Mouse (Mus musculus) C2C12 (cell line): Measurements from ENCODE around the gene Il16. TPM values are rescaled to one million over a fixed set of nuclear protein-coding genes. Genes with fewer than 3 reads are reported as not detected.
"Not testable (repeated sequence)": the region's sequence is repeated elsewhere in the genome, so short reads cannot be mapped to it uniquely, and the experiment has no call there.

Experiments
- H3K27me3 ChIP-seq: one replicate; pipeline ENCODE4 v1.6.1; 2011; ENCODE audit not compliant: control insufficient read depth, insufficient read depth, insufficient read length
- H3K36me3 ChIP-seq: one replicate; pipeline ENCODE4 v1.6.1; 2011; ENCODE audit not compliant: control insufficient read depth, insufficient read depth
- H3K4me3 ChIP-seq: one replicate; pipeline ENCODE4 v1.5.1; 2011; ENCODE audit warnings: mild to moderate bottlenecking, control low read depth; ENCODE audit not compliant: poor library complexity, insufficient read depth, severe bottlenecking
- H3K79me2 ChIP-seq: one replicate; pipeline ENCODE4 v1.6.1; 2011; ENCODE audit not compliant: control insufficient read depth, insufficient read depth
- H3K79me3 ChIP-seq: one replicate; pipeline ENCODE4 v1.6.1; 2011; ENCODE audit warnings: low read depth, control low read depth
- H3ac ChIP-seq: one replicate; pipeline ENCODE3; 2011; ENCODE audit warnings: low read depth; ENCODE audit not compliant: control insufficient read depth, insufficient read length
- CEBPB ChIP-seq: IDR thresholded peaks from one replicate; pipeline ENCODE4 v1.6.1; 2011; ENCODE audit warnings: low read depth, mild to moderate bottlenecking, control low read depth, moderate library complexity
- CTCF ChIP-seq: IDR thresholded peaks from one replicate; pipeline ENCODE4 v1.5.1; 2011; ENCODE audit not compliant: control insufficient read depth, insufficient read depth, insufficient read length
- FOSL1 ChIP-seq: IDR thresholded peaks from one replicate; pipeline ENCODE4 v1.8.0; 2011; ENCODE audit warnings: mild to moderate bottlenecking, low read length; ENCODE audit not compliant: poor library complexity, insufficient read depth, severe bottlenecking
- MAX ChIP-seq: IDR thresholded peaks from one replicate; pipeline ENCODE4 v1.6.1; 2011; ENCODE audit warnings: mild to moderate bottlenecking, control low read depth
- MYOD1 ChIP-seq: IDR thresholded peaks from one replicate; pipeline ENCODE4 v1.6.1; 2011; ENCODE audit warnings: low read depth; ENCODE audit not compliant: control insufficient read depth, insufficient read length
- MYOG ChIP-seq: IDR thresholded peaks from one replicate; pipeline ENCODE4 v1.6.1; 2011; ENCODE audit not compliant: control insufficient read depth, insufficient read length; ENCODE audit errors: extremely low read depth
- USF1 ChIP-seq: IDR thresholded peaks from one replicate; pipeline ENCODE4 v1.6.1; 2011; ENCODE audit warnings: low read depth, mild to moderate bottlenecking, control low read depth, moderate library complexity
- polyA plus RNA-seq: library from polyadenylated mRNA; unstranded; fragments of >200 nt; fragmentation: generic; extraction: Trizol; gene quantifications from one replicate; pipeline ENCODE4 v1.2.1, GENCODE M21; 2012; ENCODE audit warnings: missing spikeins

Il16 gene
- polyA plus RNA-seq, 1 experiment = not detected

DNA sequence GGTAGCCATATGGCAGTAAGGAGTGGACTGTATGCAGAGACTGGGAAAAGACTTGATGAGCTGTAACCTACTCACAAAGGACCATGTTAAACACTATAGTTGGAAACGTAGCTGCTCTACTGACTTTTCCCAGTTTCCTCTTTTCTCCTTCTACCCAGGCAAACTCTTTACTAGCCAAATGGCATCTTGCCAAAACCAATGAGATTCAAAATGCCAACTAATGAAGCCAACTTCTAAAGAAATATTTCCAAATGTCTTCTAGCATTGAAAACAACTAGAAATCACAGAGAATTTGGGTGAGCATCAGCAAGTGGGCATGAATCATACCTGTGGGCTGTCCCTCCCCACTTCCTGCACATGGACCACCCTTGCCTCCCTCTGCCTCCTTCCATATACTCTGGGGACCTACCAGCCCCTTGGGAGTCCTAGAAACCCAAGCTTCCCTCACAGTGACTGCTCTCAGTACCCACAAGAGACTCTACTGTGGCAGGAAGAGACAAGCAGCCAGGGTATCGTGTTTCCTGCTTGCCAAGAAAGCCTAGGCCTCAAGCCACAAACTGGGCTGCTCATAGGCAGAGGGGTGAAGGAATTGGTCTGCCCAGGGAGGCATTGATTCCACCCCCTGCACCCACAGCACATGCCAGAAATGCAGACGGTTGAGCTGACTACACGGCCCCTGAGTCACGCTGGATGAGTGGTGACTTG is 28.4 kb downstream of the Il16 start:
- no peak overlapping the region for H3ac ChIP-seq
- TF ChIP-seq MYOD1 (peak; percentile 33), USF1 (no peak), MAX (peak; percentile 95), CEBPB (no peak), CTCF (no peak)
- no peaks in the 10 kb centered on the region for H3K27me3 ChIP-seq
- no peaks in the 10 kb centered on the region for H3K36me3 ChIP-seq
- H3K79me2 ChIP-seq = no peaks in the 10 kb centered on the region
- no peak overlapping the region for H3K4me3 ChIP-seq
- H3K79me3 ChIP-seq = no peaks in the 10 kb centered on the region

- no peak overlapping the region for H3ac ChIP-seq
- TF ChIP-seq USF1 (no peak), CTCF (no peak), MYOD1 (no peak), CEBPB (no peak), FOSL1 (no peak), MAX (no peak), MYOG (no peak)
- H3K27me3 ChIP-seq = no peaks in the 10 kb centered on the region
- H3K79me2 ChIP-seq = no peaks in the 10 kb centered on the region
- H3K36me3 ChIP-seq = no peaks in the 10 kb centered on the region
- no peak overlapping the region for H3K4me3 ChIP-seq
- H3K79me3 ChIP-seq = no peaks in the 10 kb centered on the region
These were observed 31.9 kb downstream of the Il16 start for GRCm38 (mm10) chr7:83713639-83714038.

- not testable (repeated sequence) for H3K27me3 ChIP-seq, H3K4me3 ChIP-seq, H3K79me2 ChIP-seq, H3ac ChIP-seq, H3K79me3 ChIP-seq, H3K36me3 ChIP-seq
These were observed 33.8 kb downstream of the Il16 start for GRCm38 (mm10) chr7:83711676-83712259.

GRCm38 (mm10) chr7:83703046-83703775 is 42.3 kb downstream of the Il16 start:
- Histone ChIP-seq H3K36me3 (no peaks in the 10 kb centered on the region), H3K4me3 (no peak overlapping the region), H3K27me3 (no peaks in the 10 kb centered on the region), H3ac (no peak overlapping the region), H3K79me2 (no peaks in the 10 kb centered on the region), H3K79me3 (no peaks in the 10 kb centered on the region)
- no peak for TF ChIP-seq MYOD1
- no peak for TF ChIP-seq MYOG
- no peak for TF ChIP-seq FOSL1
- TF ChIP-seq CTCF = no peak
- no peak for TF ChIP-seq MAX
- TF ChIP-seq USF1 = no peak
- TF ChIP-seq CEBPB = no peak

GRCm38 (mm10) chr7:83699066-83699745 is 46.3 kb downstream of the Il16 start:
- TF ChIP-seq CEBPB (no peak), MYOD1 (no peak), MYOG (no peak), FOSL1 (no peak), MAX (no peak), USF1 (no peak), CTCF (no peak)
- Histone ChIP-seq H3ac (no peak overlapping the region), H3K36me3 (no peaks in the 10 kb centered on the region)

More at GRCm38 (mm10) chr7:83699066-83699745, 46.3 kb downstream of the Il16 start:
- no peaks in the 10 kb centered on the region for H3K79me2 ChIP-seq
- H3K79me3 ChIP-seq = no peaks in the 10 kb centered on the region
- no peak overlapping the region for H3K4me3 ChIP-seq
- H3K27me3 ChIP-seq = no peaks in the 10 kb centered on the region
